Mouse (Mus musculus) thymus, postnatal 0 days (tissue): Measurements from ENCODE around the gene Syt16. TPM values are rescaled to one million over a fixed set of nuclear protein-coding genes. Genes with fewer than 3 reads are reported as not detected.

Experiments used
- DNase-seq: peaks from one replicate; pipeline ENCODE4 v3.0.0-alpha.2; 2015; ENCODE audit warnings: low spot score
- polyA plus RNA-seq: library from polyadenylated mRNA; unstranded; fragments of >200 nt; fragmentation: Nextera tagmentation; extraction: Ambion mirVana; gene quantifications from 2 replicates; pipeline ENCODE4 v1.2.1, GENCODE M21; 2015

The Syt16 gene
- polyA plus RNA-seq, 1 experiment from 2014 or later = 0.09 TPM

GRCm38 (mm10) chr12:74303418-74304294 is 306.2 kb downstream of the Syt16 start:
- no peak for DNase-seq

GRCm38 (mm10) chr12:74312611-74313010 is 315.1 kb downstream of the Syt16 start:
- DNase-seq = no peak

GRCm38 (mm10) chr12:74315221-74315620 is 317.8 kb downstream of the Syt16 start:
- no peak for DNase-seq

GRCm38 (mm10) chr12:74316344-74316973 is 319.0 kb downstream of the Syt16 start, which contains the start of gene Gm11042:
Gm11042 (minus strand) TSS chr12:74316394.
- DNase-seq = no peak

- DNase-seq = peak; percentile 62
Measured at GRCm38 (mm10) chr12:74316989-74317759, 319.7 kb downstream of the Syt16 start.

- peak; percentile 66 for DNase-seq
Measured at GRCm38 (mm10) chr12:74320318-74320717, 322.9 kb downstream of the Syt16 start.

GRCm38 (mm10) chr12:74321981-74322380 is 324.5 kb downstream of the Syt16 start:
- no peak for DNase-seq

Other genes starting within 250 kb of the Syt16 start
- 75.2 and 75.7 TPM in 2 replicates for gene Hif1a, start 96.3 kb upstream of the Syt16 start, polyA plus RNA-seq
- 7.6 and 10.0 TPM in 2 replicates for gene Gm49321, start 60.0 kb upstream of the Syt16 start, polyA plus RNA-seq
- 15.0 and 15.6 TPM in 2 replicates for gene Snapc1, start 33.2 kb upstream of the Syt16 start, polyA plus RNA-seq